Mouse (Mus musculus) left cerebral cortex, postnatal 14 days (tissue): ENCODE data around the gene Snapc3. TPM values are rescaled to one million over a fixed set of nuclear protein-coding genes. Genes with fewer than 3 reads are reported as not detected.

Experiments
- DNase-seq, 2 experiments: peaks; one replicate each; pipeline ENCODE4 v3.0.0; 2021 to 2022; ENCODE audit warnings: low spot score in 2 of 2, mixed read lengths in 1 of 2
- intact Hi-C: fragments of 180-260 bp; cut with DNase I; formaldehyde crosslinking; loops from one replicate; pipeline ENCODE4 v1.15.1; 2025
- total RNA-seq, 2 experiments: library from RNA; stranded (reverse); gene quantifications; 2 replicates each; pipeline ENCODE4 v1.2.3; 2021

Gene Snapc3
- total RNA-seq, 2 experiments from 2014 or later = 40.3 to 43.8 TPM

- peak in 1 of 2 experiments; percentile 30 for DNase-seq
- intact Hi-C loops = loop anchor here (2.0 to 10.0 kb wide), 3 partner anchors 108 to 165 kb away; no protein-coding TSS in a partner anchor
Measured at GRCm38 (mm10) chr4:83409867-83410505, 7.5 kb upstream of the Snapc3 start.

- DNase-seq = no peak
- intact Hi-C loops = loop anchor here (5.0 to 10.0 kb wide), 2 partner anchors 110 to 163 kb away; no protein-coding TSS in a partner anchor
Measured at GRCm38 (mm10) chr4:83412060-83412459, 5.5 kb upstream of the Snapc3 start.

- no peak for DNase-seq
- intact Hi-C loops = loop anchor here (5.0 to 10.0 kb wide), 2 partner anchors 112 to 160 kb away; no protein-coding TSS in a partner anchor
Measured at GRCm38 (mm10) chr4:83414241-83414824, 3.2 kb upstream of the Snapc3 start.

- DNase-seq = no peak
- intact Hi-C loops = loop anchor here (10.0 kb wide), 1 partner anchor 157 kb away; no protein-coding TSS in a partner anchor
Measured at GRCm38 (mm10) chr4:83417820-83418186, 279 bp downstream of the Snapc3 start.

GRCm38 (mm10) chr4:83418781-83419180 lies 1.3 kb downstream of the Snapc3 start:
- DNase-seq = no peak
- intact Hi-C loops = loop anchor here (10.0 kb wide), 1 partner anchor 156 kb away; no protein-coding TSS in a partner anchor

GRCm38 (mm10) chr4:83423641-83424040 lies 6.1 kb downstream of the Snapc3 start:
- DNase-seq = no peak
- intact Hi-C loops = no loop called here

- intact Hi-C loops = no loop called here
- DNase-seq = no peak
Measured at GRCm38 (mm10) chr4:83425119-83425518, 7.6 kb downstream of the Snapc3 start.

GRCm38 (mm10) chr4:83427141-83427540 lies 9.6 kb downstream of the Snapc3 start:
- DNase-seq = no peak
- intact Hi-C loops = no loop called here

GRCm38 (mm10) chr4:83427696-83428095 lies 10.2 kb downstream of the Snapc3 start:
- intact Hi-C loops = no loop called here
- no peak for DNase-seq

- intact Hi-C loops = no loop called here
- no peak for DNase-seq
Measured at GRCm38 (mm10) chr4:83428845-83429244, 11.3 kb downstream of the Snapc3 start.

- DNase-seq = no peak
- intact Hi-C loops = no loop called here
Measured at GRCm38 (mm10) chr4:83431950-83432349, 14.4 kb downstream of the Snapc3 start.

GRCm38 (mm10) chr4:83432901-83433300 lies 15.4 kb downstream of the Snapc3 start:
- no peak for DNase-seq
- intact Hi-C loops = no loop called here

GRCm38 (mm10) chr4:83436375-83436774 lies 18.9 kb downstream of the Snapc3 start:
- intact Hi-C loops = no loop called here
- no peak for DNase-seq

- intact Hi-C loops = no loop called here
- DNase-seq = no peak
Measured at GRCm38 (mm10) chr4:83438116-83438515, 20.6 kb downstream of the Snapc3 start.

GRCm38 (mm10) chr4:83439045-83439444 lies 21.5 kb downstream of the Snapc3 start:
- intact Hi-C loops = no loop called here
- DNase-seq = no peak

GRCm38 (mm10) chr4:83441050-83441449 lies 23.5 kb downstream of the Snapc3 start:
- intact Hi-C loops = no loop called here
- DNase-seq = no peak

- DNase-seq = no peak
- intact Hi-C loops = no loop called here
Measured at GRCm38 (mm10) chr4:83450785-83451184, 33.3 kb downstream of the Snapc3 start.

GRCm38 (mm10) chr4:83460106-83460505 lies 42.6 kb downstream of the Snapc3 start:
- intact Hi-C loops = no loop called here
- no peak for DNase-seq

GRCm38 (mm10) chr4:83464827-83465226 lies 47.3 kb downstream of the Snapc3 start:
- intact Hi-C loops = no loop called here
- DNase-seq = no peak

- intact Hi-C loops = no loop called here
- no peak for DNase-seq
Measured at GRCm38 (mm10) chr4:83467615-83468014, 50.1 kb downstream of the Snapc3 start.

- intact Hi-C loops = no loop called here
- DNase-seq = no peak
Measured at GRCm38 (mm10) chr4:83468208-83468607, 50.7 kb downstream of the Snapc3 start.
